Mouse (Mus musculus) adrenal gland (tissue): Measurements from ENCODE around the gene Crtam.

ENCODE experiments used
- intact Hi-C: fragments of 180-260 bp; cut with DNase I; formaldehyde crosslinking; loops from one replicate; pipeline ENCODE4 v1.15.1; 2025

The Crtam gene

GRCm38 (mm10) chr9:41011512-41012436 is 7.3 kb upstream of the Crtam start:
- intact Hi-C loops, result no loop called here

- intact Hi-C loops, result no loop called here
Observed at GRCm38 (mm10) chr9:41007785-41008184, 3.4 kb upstream of the Crtam start.

- intact Hi-C loops, result no loop called here
Observed at GRCm38 (mm10) chr9:40997116-40997779, 7.2 kb downstream of the Crtam start.

DNA sequence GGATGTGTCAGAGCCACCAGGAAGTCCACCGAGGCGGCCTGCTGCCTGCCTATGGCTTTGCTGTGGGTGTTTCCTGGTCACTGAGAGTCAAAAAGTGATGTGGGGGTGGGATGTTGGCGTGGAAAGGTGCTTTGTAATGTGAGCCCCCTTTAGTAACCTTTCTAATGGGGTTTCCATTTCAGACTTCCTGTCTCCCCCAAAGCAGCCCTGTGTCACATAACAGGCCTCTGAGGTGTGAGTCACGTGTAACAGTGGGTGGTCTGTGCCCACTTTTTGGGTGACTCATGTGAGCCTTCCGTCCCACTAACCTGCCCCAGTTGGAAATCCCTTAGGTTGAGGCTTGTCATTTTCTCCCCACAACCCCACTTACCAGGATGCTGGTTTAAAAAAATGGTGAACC is 10.4 kb downstream of the Crtam start:
- intact Hi-C loops, result loop anchor here (5.0 kb wide), 1 partner anchor 33 kb away; no protein-coding TSS in a partner anchor

DNA sequence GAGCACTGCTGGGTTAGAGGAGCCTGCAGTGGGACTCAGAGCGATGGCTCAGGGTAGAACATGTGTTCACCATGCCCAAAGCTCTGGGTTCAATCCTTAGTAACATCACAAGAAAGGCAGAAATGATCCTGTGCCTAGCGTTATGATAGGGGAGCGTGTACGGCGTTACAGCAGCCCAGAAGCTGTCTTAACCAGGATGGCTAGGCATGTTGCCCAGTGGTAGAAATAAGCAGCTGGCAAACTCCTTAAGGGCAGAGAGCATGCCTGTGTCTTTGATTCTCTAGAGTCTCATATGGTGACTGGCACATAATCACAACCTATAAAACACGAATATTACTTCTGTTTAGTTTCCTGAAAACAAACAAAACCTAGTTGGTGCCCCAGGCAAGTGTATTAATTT is 12.9 kb downstream of the Crtam start:
- intact Hi-C loops, result loop anchor here (2.0 to 5.0 kb wide), 2 partner anchors 36 to 199 kb away; no protein-coding TSS in a partner anchor

DNA sequence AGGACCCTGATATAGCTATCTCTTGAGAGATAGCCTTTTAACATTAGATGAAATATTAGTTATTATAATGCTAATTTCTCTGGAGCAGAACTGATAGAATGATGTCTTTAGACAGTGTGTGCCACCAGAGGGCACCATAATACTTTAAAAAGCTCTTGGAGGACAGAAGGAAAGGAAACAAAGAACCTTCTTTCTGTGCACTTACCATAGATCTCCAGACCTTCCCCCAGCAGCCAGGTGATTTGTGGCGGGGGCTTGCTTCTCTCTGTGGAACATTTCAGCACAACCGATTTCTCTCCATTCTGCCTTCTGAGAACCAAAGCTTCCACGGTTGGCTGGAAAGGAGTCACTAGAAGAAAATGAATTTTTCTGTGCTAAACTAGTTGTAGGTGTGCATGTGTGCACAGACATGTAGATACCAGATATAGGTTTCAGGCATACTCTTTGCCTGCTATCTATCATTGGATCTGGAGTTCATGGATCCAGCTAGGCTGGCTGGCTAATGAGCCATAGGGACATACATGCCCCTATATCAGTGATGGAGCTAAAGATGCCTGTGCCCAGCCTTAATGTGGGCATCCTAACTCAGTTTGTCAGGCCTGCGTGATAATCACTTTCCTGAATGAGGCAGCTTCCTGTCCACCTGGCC is 14.4 kb downstream of the Crtam start:
- intact Hi-C loops, result loop anchor here (2.0 to 5.0 kb wide), 2 partner anchors 37 to 201 kb away; no protein-coding TSS in a partner anchor

DNA sequence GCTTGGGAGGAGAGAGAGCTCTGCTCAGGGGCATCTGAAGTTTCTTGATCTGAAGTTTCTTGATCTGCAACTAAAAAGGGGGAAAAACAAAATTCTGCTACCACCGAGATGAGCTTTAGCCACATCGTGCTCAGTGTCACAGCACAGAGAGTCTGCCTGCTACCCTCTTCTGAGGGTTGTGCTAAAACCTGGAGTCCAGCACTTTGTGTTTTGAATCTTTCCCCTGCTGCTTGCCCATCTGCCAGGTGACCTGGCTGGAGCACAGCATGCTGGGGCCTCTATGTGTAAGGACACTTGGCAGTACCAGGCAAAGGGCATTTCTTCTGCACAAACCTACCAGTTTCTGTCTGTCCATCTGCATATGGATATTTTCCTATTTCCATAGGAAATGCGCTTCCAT is 20.1 kb downstream of the Crtam start:
- intact Hi-C loops, result no loop called here

GRCm38 (mm10) chr9:40983758-40984157 is 20.7 kb downstream of the Crtam start:
- intact Hi-C loops, result loop anchor here (2.0 kb wide), 1 partner anchor 149 kb away; no protein-coding TSS in a partner anchor

GRCm38 (mm10) chr9:40982480-40982879 is 21.9 kb downstream of the Crtam start:
- intact Hi-C loops, result loop anchor here (2.0 kb wide), 1 partner anchor 148 kb away; no protein-coding TSS in a partner anchor

- intact Hi-C loops, result no loop called here
Observed at GRCm38 (mm10) chr9:40974042-40974801, 30.2 kb downstream of the Crtam start.

GRCm38 (mm10) chr9:40964418-40964714 is 40.1 kb downstream of the Crtam start:
- intact Hi-C loops, result no loop called here

DNA sequence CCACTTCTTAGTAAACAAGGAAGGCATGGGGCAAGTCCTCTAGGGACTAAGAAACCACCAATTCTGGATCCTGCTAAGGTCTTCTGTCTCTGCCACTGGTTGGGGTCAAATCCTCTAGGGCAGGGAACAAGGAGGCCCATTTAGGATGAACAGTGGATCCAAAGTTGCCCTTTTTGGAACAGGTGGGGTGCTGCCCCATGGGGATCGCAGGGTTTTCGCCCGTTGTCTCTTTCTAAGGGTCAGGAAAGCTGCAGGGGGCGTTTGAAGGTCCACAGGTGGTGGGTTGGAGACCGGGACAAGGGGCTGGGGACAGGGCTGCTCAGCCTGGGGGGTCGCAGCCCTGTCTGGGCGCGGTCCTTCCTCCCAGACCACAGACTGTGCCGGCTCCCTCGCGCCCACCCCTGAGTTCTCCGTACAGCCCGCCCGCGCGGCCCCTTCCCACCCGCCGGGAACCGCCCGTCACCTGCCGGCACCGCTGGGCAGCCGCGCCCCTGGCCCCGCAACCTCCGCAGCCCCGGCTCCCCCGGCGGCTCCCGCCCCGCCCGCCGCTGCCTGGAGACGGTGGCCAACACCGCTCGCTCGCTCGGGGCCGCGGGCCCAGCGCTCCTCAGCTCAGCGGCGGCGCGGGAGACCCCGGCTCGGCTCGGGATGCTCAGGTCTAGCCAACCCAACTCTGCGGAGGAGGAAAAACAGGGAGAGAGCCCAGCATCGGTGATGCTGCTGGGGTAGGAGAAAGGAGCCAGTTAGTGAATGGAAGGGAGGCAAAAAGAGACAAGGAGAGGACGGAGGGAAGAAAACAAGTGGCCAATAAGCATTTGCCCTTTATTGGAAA is 40.6 kb downstream of the Crtam start, which contains the start of gene Jhy:
Jhy (minus strand) TSS at position 533 of the 832 bp plus-strand sequence.
- intact Hi-C loops, result no loop called here

DNA sequence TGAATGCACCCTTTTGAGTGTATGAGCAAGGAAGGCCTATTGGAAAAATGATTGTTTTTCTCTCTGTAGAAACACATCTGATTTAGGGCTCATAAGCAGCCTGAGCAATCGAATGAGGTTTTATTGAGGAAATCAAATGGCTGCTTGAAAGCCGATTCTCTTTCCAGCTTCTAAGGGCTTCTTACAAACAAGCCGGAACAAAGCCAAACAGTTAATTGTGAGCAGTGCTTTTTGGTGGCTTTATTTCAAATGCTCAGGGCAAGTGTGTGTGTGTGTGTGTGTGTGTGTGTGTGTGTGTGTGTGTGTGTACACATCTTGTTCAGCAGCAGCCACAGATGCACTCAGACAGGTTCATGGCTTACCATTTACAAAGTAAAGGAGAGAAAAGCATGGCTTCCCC is 43.0 kb downstream of the Crtam start:
- intact Hi-C loops, result no loop called here

DNA sequence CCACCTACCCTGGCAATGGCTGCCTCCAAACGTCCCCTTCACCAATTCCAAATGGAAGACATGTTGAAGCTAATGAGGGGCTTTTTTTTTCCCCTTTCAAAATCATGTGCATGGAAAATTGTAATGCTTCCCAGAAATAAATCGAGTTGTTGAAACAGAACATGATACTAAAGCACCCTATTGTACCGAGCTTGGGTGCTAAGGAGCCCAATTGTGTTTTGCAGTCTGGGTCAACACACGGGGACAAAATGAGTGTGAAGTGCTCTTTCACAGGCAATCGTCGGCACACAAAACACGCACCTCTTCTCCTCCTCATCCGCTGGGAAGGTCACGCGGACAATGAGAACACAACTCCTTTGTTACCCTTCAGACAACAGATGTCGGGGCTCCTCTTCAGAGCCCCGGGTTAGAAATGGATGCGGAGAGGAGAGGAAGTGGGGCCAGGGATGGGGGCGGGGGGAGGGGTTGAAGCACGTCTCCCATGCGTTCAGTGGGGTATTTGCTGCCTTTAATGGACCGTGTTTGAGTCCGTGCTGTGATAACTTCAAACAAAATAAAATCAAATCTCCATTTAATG is 55.3 kb downstream of the Crtam start:
- intact Hi-C loops, result no loop called here

DNA sequence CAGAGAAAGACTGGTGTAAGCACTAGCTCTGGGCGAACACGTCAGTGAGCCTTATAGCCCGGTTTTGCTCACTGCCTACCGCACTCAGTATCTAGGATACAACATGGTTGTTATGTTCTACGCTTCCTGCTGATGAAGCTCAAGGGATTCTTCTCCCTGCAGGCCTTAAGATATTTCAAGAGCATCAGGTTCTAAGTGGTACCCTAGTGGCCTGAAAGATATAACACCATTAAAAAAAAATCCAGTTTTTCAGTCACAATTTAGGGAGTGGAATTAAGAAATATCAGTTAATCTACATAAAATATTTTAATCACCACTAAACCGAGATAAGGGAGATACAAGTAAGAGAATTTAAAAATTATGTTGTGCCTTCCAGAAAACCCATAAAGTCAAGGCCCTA is 56.0 kb downstream of the Crtam start:
- intact Hi-C loops, result no loop called here

DNA sequence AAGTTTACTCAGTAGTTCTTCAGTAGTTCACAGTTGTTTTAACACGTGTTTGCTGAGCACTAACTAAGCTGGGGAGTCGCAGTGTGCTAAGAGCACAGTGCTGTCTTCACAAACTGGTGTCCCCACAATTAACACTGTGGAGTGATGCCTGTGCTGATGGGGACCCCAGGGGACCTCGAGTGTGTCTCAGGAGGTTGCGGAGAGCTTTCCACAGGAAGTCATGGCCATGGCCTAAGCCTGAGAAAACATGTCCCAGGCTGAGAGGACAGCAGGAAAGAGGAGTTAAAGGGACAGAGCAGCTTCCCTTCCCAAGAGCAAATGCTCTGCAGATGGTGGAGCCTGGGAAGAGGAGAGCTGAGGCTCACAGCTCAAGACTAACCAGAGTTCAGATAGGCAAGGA is 57.3 kb downstream of the Crtam start:
- intact Hi-C loops, result no loop called here

DNA sequence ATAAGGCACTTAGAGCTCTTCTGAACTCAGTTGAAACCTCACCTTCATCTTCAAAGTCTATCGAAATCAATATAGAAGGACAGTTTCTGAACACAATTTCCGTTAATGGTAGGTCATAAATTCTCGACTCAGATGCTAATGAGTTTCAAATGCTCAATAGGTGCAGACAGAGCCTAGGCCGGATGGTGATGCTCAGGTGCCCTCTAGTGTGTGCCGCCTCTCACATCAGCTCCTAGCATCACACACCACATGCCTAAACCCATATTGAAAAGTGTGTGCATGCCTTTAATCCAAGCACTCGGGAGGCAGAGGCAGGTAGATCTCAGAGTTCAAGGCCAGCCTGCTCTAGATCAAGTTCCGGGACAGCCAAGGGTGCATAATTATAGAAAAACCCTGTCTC is 67.0 kb downstream of the Crtam start:
- intact Hi-C loops, result no loop called here

- intact Hi-C loops, result no loop called here
Observed at GRCm38 (mm10) chr9:40933323-40933722, 71.1 kb downstream of the Crtam start.

GRCm38 (mm10) chr9:40927351-40927980 is 77.0 kb downstream of the Crtam start:
- intact Hi-C loops, result no loop called here
